Mouse (Mus musculus) brain, embryonic 14.5 days (tissue): ENCODE measurements around the gene Nfxl1.
"Not testable (repeated sequence)": the region's sequence is repeated elsewhere in the genome, so short reads cannot be mapped to it uniquely, and the experiment has no call there.

Source experiments
- CTCF ChIP-seq: fragments of 200-500 bp; IDR thresholded peaks from 2 replicates; pipeline ENCODE4 v1.5.1; 2012; ENCODE audit warnings: inconsistent platforms, mild to moderate bottlenecking, moderate library complexity, borderline replicate concordance; ENCODE audit not compliant: insufficient read depth, insufficient read length; ENCODE audit errors: extremely low read depth
- POLR2A ChIP-seq: fragments of 200-500 bp; IDR thresholded peaks from 2 replicates; pipeline ENCODE4 v1.6.1; 2012; ENCODE audit warnings: mild to moderate bottlenecking, inconsistent platforms, borderline replicate concordance; ENCODE audit not compliant: poor library complexity, insufficient read depth, insufficient read length, severe bottlenecking; ENCODE audit errors: extremely low read depth

GRCm38 (mm10) chr5:72580088-72580969 lies 20.8 kb upstream of the Nfxl1 start:
- TF ChIP-seq POLR2A, CTCF: not testable (repeated sequence)
